ENCODE assay signal across 7 mouse cellular contexts in the genomic region with DNA sequence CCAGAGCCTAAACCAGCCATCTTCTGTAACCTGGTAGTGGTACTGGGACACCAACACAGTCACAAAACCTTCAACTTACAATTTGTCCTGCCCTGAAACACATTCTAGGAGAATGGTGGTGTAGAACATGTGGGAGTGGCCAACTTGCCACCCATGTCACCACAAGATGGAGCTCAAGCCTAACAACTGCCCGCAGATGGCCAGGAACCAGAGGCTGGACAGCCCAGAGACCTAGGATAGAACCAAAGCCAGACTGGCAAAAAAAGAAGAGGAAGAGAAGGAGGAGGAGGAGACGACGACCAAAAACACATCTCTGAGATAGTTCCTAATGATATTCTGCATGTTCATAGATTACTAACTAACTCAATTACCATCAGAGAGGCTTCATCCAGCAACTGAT. TPM values are rescaled to one million over a fixed set of nuclear protein-coding genes. Genes with fewer than 3 reads are reported as not detected.
A peak's percentile ranks its signal among the peaks of the same experiment; 100 is the strongest.
DNase-seq lines count a peak whose midpoint lies in the region; ATAC-seq and TF ChIP-seq lines count a peak whose summit lies in the region.

No protein-coding gene starts in this region.

- TF ChIP-seq CTCF in E14TG2a.4 (conservative IDR thresholded peaks at IDR 0.05; ENCODE audit: low read length): peak; percentile 44; the same call in 1 of the 2 replicates
- peak; percentile 95 for TF ChIP-seq CTCF in cortical plate, adult 2 months (IDR thresholded peaks at IDR 0.05; ENCODE audit: extremely low read depth, insufficient read depth, low read length)

- 0 out of 2 replicates have a peak, but pooled peaks have one; percentile 27 for ATAC-seq in midbrain, embryonic 13.5 days

- no peak overlapping the region for H3K4me2 ChIP-seq in midbrain, embryonic 13.5 days (replicated peaks)

- no peaks in the 10 kb centered on the region for H3K27me3 ChIP-seq in E14TG2a.4 (ENCODE audit: insufficient read depth, low read length)
- H3K27me3 ChIP-seq in midbrain, embryonic 13.5 days: no peaks in the 10 kb centered on the region

- no peaks in the 10 kb centered on the region for H3K9me3 ChIP-seq in E14TG2a.4 (ENCODE audit: low read length)
- no peaks in the 10 kb centered on the region for H3K9me3 ChIP-seq in midbrain, embryonic 13.5 days

- peak; percentile 90 for DNase-seq in adipocyte (ENCODE audit: low spot score)
- DNase-seq in heart, adult 9 months (ENCODE audit: low spot score in 2 of 2): peak; percentile 68 to 78
- peak; percentile 68 for DNase-seq in left cerebral cortex, adult 11 months (ENCODE audit: low spot score)
- DNase-seq in spleen, postnatal 10 days (ENCODE audit: low spot score in 2 of 2): peak; percentile 50 to 76

- H3K9ac ChIP-seq in midbrain, embryonic 13.5 days (replicated peaks): no peak overlapping the region

- 4% methylated on average over 3 of the region's 3 CpGs for WGBS in midbrain, embryonic 13.5 days

- H3K4me3 ChIP-seq in E14TG2a.4 (replicated peaks; ENCODE audit: low read length): no peak overlapping the region
- no peak overlapping the region for H3K4me3 ChIP-seq in cortical plate, adult 2 months (ENCODE audit: insufficient read depth, low read length)
- H3K4me3 ChIP-seq in midbrain, embryonic 13.5 days (replicated peaks): no peak overlapping the region

- H3K4me1 ChIP-seq in E14TG2a.4 (replicated peaks; ENCODE audit: low read depth, low read length): peaks cover 25% of the 10 kb centered on the region
- peaks cover 2% of the 10 kb centered on the region; the same call in 1 of the 2 replicates for H3K4me1 ChIP-seq in cortical plate, adult 2 months (ENCODE audit: control insufficient read depth, insufficient read depth, low read length)
- H3K4me1 ChIP-seq in midbrain, embryonic 13.5 days (replicated peaks): peaks cover 23% of the 10 kb centered on the region

- no peak for TF ChIP-seq POLR2A in cortical plate, adult 2 months (IDR thresholded peaks at IDR 0.05; ENCODE audit: extremely low read depth, insufficient read depth, low read length)

- 0 out of 2 replicates have a peak, but pooled peaks cover under 1% of the 10 kb centered on the region for H3K36me3 ChIP-seq in E14TG2a.4 (ENCODE audit: insufficient read depth, low read length)
- H3K36me3 ChIP-seq in midbrain, embryonic 13.5 days: no peaks in the 10 kb centered on the region

- H3K27ac ChIP-seq in cortical plate, adult 2 months (ENCODE audit: insufficient read depth, low read length): no peak overlapping the region
- H3K27ac ChIP-seq in midbrain, embryonic 13.5 days: no peak overlapping the region

RNA-seq across cellular contexts. Expression of a gene that starts 24.4 kb away (rescaled TPM):
- polyA plus RNA-seq in cortical plate, adult 2 months (2012; rRNA removed): 69.5 and 71.0 TPM in 2 replicates
- polyA plus RNA-seq in midbrain, embryonic 13.5 days (2015; fragmentation: Nextera tagmentation; extraction: Ambion mirVana): 115 and 133 TPM in 2 replicates

RNA-seq across cellular contexts. Expression of a gene that starts 42.1 kb away (rescaled TPM):
- polyA plus RNA-seq in cortical plate, adult 2 months (2012; rRNA removed): 60.7 and 62.2 TPM in 2 replicates
- polyA plus RNA-seq in midbrain, embryonic 13.5 days (2015; fragmentation: Nextera tagmentation; extraction: Ambion mirVana): 11.1 and 11.7 TPM in 2 replicates
